Mouse (Mus musculus): ENCODE results near the gene 4930548H24Rik. TPM values are rescaled to one million over a fixed set of nuclear protein-coding genes. Genes with fewer than 3 reads are reported as not detected.

4930548H24Rik gene
- polyA plus RNA-seq (2015; fragmentation: Nextera tagmentation; extraction: Ambion mirVana) = 0.11 and 0.13 TPM in 2 replicates

DNA sequence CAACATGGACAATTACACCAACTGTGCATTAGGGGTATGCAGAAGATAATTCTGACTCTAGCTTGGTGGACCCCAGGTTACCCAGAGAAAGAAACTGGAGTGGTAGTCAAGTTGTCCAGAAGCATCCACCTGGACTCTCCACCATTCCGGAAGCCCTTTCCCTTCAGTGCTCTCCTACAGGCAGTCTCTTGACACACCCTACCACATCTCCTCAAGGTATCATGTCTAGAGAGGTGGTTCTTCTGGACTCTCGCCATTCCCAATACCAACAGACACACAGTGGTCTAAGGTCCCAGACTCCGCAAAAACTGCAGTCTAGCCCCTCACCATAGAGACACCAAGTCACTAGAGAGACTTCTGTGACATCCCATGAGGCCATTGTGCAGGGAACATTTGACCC, at the start of gene 4930548H24Rik:
Gene 4930548H24Rik, plus strand, starts transcription at position 301 of the 400 bp plus-strand sequence.
- H3K9me3 ChIP-seq = no peaks in the 10 kb centered on the region
- no peaks in the 10 kb centered on the region for H3K4me1 ChIP-seq
- no peak within 1 kb of the TSS for H3K27ac ChIP-seq
- no peak within 1 kb of the TSS for H3K9ac ChIP-seq
- no peak for ATAC-seq (ENCODE audit: low FRiP score, low read depth)
- peaks cover 39% of the 10 kb centered on the region for H3K36me3 ChIP-seq
- no peak within 1 kb of the TSS for H3K4me3 ChIP-seq
- H3K27me3 ChIP-seq = no peaks in the 10 kb centered on the region
- no peak within 1 kb of the TSS for H3K4me2 ChIP-seq (replicated peaks)
- 94% methylated on average over 3 of the region's 3 CpGs for WGBS

DNA sequence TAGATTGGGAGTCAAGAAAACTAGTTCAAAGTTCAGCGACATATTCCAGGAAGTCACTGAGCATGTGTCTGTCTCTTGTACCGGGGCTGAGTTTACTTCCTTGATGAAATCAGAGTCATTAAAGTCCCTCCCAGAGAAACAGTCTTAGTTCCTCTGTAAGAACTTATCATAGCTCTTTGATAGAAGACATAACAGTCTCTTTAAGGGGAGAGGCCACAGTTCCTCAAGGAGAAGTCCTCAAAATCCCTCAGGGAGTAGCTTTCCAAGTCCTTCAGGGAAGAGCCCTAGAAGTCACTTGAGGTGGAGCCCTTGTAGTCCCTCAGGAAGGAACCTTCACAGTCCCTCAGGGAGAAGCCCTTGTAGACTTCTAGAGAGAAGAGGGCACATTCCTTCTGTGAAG, 34.2 kb upstream of the 4930548H24Rik start:
- peaks cover 13% of the 10 kb centered on the region for H3K4me1 ChIP-seq
- H3K9me3 ChIP-seq = no peaks in the 10 kb centered on the region
- peak overlapping the region; percentile 77; the same call in 1 of the 2 replicates for H3K4me2 ChIP-seq (replicated peaks)
- 88% methylated on average over 2 of the region's 2 CpGs for WGBS
- no peaks in the 10 kb centered on the region; the same call in 1 of the 2 replicates for H3K36me3 ChIP-seq
- H3K27me3 ChIP-seq = no peaks in the 10 kb centered on the region
- no peak overlapping the region for H3K9ac ChIP-seq
- H3K27ac ChIP-seq = no peak overlapping the region
- no peak overlapping the region for H3K4me3 ChIP-seq
- ATAC-seq (ENCODE audit: low FRiP score, low read depth) = no peak

DNA sequence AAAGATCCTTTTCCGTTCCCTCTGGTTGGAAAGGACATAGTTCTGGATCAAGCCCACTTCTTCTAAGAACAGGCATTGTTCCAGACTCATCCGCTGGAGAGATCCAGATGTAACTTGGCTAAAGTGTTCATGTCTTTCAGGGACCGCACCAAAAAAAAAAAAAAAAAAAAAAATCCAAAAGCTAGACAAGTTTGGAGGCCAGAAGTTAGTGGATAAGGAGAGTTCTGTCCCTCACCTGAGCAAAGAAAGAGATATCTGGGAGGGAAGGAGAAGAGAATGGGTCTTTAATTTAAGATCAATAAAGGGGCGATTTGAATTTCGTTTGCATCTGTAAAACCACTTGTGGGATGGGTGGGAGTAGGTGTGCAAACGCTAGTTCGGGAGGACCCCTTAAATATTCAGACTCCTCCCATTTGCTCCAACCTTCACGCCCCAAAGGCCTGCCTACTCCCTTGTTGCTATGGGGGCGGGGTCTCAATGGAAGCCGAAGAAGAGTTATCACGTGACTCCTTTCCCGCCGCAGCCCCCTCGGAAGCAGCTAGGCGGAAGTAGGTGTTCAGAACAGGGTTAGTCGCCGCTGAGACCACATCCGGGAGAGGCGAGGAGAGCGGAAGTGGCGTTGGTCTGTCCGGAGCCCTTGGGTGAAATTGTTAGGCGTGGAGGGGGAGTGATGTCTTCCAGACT, 33.5 kb upstream of the 4930548H24Rik start, which contains the start of gene Zfp512:
Gene Zfp512, plus strand, starts transcription at position 554 of the 684 bp plus-strand sequence.
- WGBS = 5% methylated on average over 23 of the region's 23 CpGs
- Histone ChIP-seq H3K4me1 (peaks cover 13% of the 10 kb centered on the region), H3K4me3 (peak within 1 kb of the TSS; percentile 53), H3K4me2 (replicated peaks) (peak within 1 kb of the TSS; percentile 77), H3K36me3 (no peaks in the 10 kb centered on the region; the same call in 1 of the 2 replicates), H3K9me3 (no peaks in the 10 kb centered on the region), H3K27ac (no peak within 1 kb of the TSS), H3K27me3 (no peaks in the 10 kb centered on the region), H3K9ac (peak within 1 kb of the TSS; percentile 77)
- peak; percentile 98 for ATAC-seq (ENCODE audit: low FRiP score, low read depth)

DNA sequence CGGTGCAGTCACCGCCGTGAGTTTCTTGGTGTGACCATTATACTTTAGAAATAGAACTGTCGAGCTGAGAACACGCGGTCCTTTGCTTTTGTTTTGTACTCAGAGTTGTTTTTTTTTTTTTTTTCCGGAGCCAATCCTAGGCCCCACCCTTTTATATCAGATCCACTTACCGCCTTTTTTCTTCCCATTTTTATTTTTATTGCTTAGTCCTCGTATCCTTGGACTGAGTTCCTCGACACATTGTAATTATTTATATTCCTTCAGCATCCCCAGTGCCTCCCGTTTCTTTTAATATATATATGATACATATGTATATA, 33.0 kb upstream of the 4930548H24Rik start:
- Histone ChIP-seq H3K27ac (no peak overlapping the region), H3K4me1 (peaks cover 13% of the 10 kb centered on the region), H3K9ac (peak overlapping the region; percentile 77), H3K36me3 (no peaks in the 10 kb centered on the region; the same call in 1 of the 2 replicates), H3K9me3 (no peaks in the 10 kb centered on the region), H3K4me3 (peak overlapping the region; percentile 53), H3K27me3 (no peaks in the 10 kb centered on the region), H3K4me2 (replicated peaks) (peak overlapping the region; percentile 77)
- WGBS = under 1% methylated on average over 11 of the region's 11 CpGs
- no peak; the same call in none of the 2 replicates for ATAC-seq (ENCODE audit: low FRiP score, low read depth)

DNA sequence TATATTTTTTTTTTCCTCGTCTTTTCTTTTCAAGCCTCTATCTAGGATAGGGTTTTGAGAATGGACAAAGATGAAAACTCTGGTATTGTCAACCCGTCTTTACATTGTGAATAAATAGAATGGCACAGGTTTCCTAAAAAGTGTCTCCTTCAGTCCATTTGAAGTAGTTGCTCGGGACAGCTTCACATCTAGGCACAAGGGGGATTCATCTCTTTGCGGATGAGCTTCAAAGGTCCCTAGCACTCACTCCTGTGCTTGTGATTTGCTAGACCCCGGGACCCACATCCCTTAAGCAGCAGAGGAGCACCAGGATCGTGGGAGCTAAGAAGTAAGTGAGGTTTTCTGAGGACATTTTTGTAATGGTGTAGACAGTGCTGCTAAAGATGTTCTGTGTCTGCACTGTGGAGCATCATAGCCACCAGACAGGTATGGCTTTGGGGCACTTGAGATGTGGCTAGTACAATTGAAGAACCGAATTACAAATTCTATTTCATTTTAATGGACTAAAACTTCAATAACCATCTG, 32.6 kb upstream of the 4930548H24Rik start:
- Histone ChIP-seq H3K4me2 (replicated peaks) (peak overlapping the region; percentile 77), H3K4me1 (peaks cover 13% of the 10 kb centered on the region), H3K9ac (peak overlapping the region; percentile 77), H3K36me3 (no peaks in the 10 kb centered on the region; the same call in 1 of the 2 replicates), H3K27me3 (no peaks in the 10 kb centered on the region), H3K27ac (no peak overlapping the region), H3K4me3 (peak overlapping the region; percentile 53), H3K9me3 (no peaks in the 10 kb centered on the region)
- no peak for ATAC-seq (ENCODE audit: low FRiP score, low read depth)
- 12% methylated on average over 7 of the region's 7 CpGs for WGBS

DNA sequence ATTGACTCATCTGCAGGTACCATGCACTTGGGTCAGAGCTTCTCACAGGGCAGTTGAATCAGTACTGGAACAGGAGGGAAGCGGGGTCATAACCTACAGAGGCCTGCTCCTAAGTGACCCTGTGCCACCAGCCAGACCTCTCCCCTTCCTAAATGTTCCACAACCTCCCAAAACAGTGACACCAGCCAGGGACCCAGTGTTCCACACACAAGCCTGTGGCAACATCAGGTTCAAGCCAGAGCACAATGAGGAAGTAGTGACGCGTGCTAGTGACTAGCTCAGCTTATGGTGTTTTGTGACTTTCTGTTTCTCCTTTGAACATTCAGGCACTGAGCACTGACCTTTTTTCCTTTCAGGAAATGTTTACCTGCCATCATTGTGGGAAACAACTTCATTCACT, 17.7 kb upstream of the 4930548H24Rik start:
- no peak for ATAC-seq (ENCODE audit: low FRiP score, low read depth)
- H3K36me3 ChIP-seq = peaks cover 72% of the 10 kb centered on the region
- no peaks in the 10 kb centered on the region for H3K9me3 ChIP-seq
- H3K4me2 ChIP-seq (replicated peaks) = no peak overlapping the region
- no peaks in the 10 kb centered on the region for H3K27me3 ChIP-seq
- H3K4me1 ChIP-seq = no peaks in the 10 kb centered on the region
- H3K27ac ChIP-seq = no peak overlapping the region
- 98% methylated on average over 3 of the region's 3 CpGs for WGBS
- H3K4me3 ChIP-seq = no peak overlapping the region
- H3K9ac ChIP-seq = no peak overlapping the region

DNA sequence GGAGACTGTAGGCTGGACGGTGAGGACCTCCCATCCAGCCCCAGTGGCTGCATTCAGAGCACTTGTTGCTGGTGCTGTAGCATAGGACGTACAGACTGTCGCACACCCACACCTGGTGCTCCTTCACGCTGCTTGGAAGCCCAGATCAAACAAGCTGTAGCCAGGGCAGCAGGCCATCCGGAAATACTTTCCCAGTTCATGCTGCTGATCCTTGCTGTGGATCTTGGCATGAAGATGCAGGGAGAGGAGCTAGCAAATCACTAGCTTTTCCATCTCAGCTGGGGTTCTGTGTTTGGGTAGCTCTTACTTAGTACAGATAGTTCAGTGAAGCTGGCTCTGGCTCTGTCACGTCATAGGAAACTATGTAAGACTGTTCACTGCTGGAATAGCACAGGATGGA, 15.8 kb upstream of the 4930548H24Rik start:
- no peaks in the 10 kb centered on the region for H3K4me1 ChIP-seq
- no peak overlapping the region for H3K4me2 ChIP-seq (replicated peaks)
- no peak overlapping the region for H3K27ac ChIP-seq
- WGBS = 91% methylated on average over 6 of the region's 6 CpGs
- no peak for ATAC-seq (ENCODE audit: low FRiP score, low read depth)
- H3K27me3 ChIP-seq = no peaks in the 10 kb centered on the region
- no peak overlapping the region for H3K9ac ChIP-seq
- peaks cover 91% of the 10 kb centered on the region for H3K36me3 ChIP-seq
- H3K4me3 ChIP-seq = no peak overlapping the region
- no peaks in the 10 kb centered on the region for H3K9me3 ChIP-seq

DNA sequence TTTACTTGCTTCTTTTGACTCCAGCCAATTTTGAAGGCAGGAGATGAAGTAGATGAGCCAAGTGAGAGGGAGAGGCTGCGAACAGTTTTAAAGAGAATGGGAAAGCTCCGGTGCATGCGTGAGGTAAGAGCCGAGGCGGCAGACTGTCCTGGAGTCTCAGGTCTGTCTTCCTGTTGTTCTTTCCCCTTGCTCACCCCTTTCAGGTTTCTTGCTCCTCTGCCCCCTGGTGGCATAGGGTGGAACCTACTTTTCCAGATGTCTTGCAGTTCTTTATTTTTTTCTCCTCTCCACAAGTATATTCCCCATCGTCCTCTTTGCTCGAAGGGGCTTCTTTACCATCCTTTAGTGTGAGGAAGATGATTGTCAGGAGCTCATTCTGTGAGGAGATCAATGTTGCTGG, 15.2 kb upstream of the 4930548H24Rik start:
- Histone ChIP-seq H3K9ac (no peak overlapping the region), H3K27me3 (no peaks in the 10 kb centered on the region), H3K36me3 (peaks cover 93% of the 10 kb centered on the region), H3K4me1 (no peaks in the 10 kb centered on the region), H3K9me3 (no peaks in the 10 kb centered on the region), H3K4me2 (replicated peaks) (no peak overlapping the region), H3K4me3 (no peak overlapping the region), H3K27ac (no peak overlapping the region)
- 74% methylated on average over 7 of the region's 7 CpGs for WGBS
- ATAC-seq (ENCODE audit: low FRiP score, low read depth) = no peak

DNA sequence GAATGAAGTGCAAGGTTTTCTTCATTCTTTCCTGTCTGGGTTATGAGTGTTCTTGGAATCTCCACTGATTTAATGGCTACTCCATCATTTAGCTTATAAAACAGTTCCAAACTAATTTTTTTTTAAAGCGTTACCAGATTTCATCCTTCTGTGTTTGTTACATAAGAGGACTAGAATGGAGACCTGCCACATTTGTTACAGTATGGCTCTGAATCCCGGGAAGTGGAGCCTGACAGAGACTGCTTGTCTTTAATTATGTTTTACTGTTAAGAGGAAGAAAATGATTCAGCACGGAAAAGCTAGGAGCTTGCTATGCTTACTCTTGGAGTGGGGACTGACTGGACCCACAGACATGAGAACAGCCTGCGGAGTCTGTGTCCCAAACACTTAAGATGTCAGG, 5.0 kb upstream of the 4930548H24Rik start:
- H3K4me1 ChIP-seq = no peaks in the 10 kb centered on the region
- H3K27ac ChIP-seq = no peak overlapping the region
- WGBS = 88% methylated on average over 4 of the region's 4 CpGs
- no peak overlapping the region for H3K9ac ChIP-seq
- H3K27me3 ChIP-seq = no peaks in the 10 kb centered on the region
- peaks cover 88% of the 10 kb centered on the region for H3K36me3 ChIP-seq
- no peaks in the 10 kb centered on the region for H3K9me3 ChIP-seq
- ATAC-seq (ENCODE audit: low FRiP score, low read depth) = no peak
- no peak overlapping the region for H3K4me2 ChIP-seq (replicated peaks)
- no peak overlapping the region for H3K4me3 ChIP-seq

DNA sequence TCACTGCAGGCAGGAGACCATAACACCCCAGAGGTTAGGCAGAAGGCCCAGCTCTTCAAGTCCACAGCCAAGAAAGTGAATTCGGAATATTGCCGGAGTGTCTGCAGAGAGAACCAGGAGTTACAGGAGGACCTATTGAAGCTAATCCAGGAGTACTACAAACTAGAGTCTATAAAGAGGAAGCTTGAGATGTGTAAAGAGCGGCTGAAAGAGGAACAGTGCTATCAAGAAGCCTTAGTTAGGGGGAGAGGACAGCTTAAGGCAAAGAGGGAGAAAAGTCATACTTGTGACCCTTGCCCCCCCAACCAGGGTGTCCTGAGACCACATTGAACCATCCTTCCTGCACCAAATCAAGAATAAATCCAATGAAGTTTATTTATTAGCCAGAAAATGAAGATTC, 2.3 kb downstream of the 4930548H24Rik start:
- Histone ChIP-seq H3K4me3 (no peak overlapping the region), H3K4me1 (no peaks in the 10 kb centered on the region), H3K36me3 (peaks cover 17% of the 10 kb centered on the region), H3K4me2 (replicated peaks) (no peak overlapping the region), H3K27me3 (no peaks in the 10 kb centered on the region), H3K9ac (no peak overlapping the region), H3K9me3 (no peaks in the 10 kb centered on the region), H3K27ac (no peak overlapping the region)
- WGBS = 95% methylated on average over 3 of the region's 3 CpGs
- no peak for ATAC-seq (ENCODE audit: low FRiP score, low read depth)

DNA sequence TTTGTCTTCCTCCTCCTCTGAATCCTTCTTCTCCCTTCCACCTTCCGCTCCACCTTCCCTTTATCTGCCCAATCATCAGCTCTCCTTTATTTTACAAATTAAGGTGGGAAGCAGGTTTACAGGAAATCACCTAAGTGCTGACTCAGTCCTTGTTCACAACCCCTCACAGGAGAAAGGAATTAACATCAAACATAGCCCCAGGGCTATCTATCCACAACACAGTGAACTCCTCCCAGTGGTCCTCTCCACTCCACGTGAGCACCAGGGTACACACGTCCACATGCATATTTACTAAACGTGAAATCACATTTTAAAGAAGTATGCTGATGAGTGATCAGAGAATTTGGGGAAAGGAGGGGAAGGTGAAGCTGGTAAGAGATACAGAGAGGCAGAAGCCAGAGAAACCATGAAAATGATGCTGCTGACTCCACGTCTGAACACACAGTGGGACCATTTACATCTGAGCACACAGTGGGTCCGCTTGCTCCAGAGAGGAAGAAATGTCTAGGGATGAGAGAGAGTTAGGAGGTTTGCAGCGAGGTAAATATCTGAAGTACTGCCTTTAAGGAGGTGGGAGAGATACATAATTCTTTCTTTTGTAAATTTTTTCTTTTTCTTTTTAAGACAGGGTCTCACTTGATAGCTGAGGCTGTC, 3.7 kb downstream of the 4930548H24Rik start:
- no peaks in the 10 kb centered on the region for H3K27me3 ChIP-seq
- no peak overlapping the region for H3K4me3 ChIP-seq
- H3K9me3 ChIP-seq = no peaks in the 10 kb centered on the region
- no peak overlapping the region for H3K9ac ChIP-seq
- WGBS = 62% methylated on average over 7 of the region's 7 CpGs
- no peak for ATAC-seq (ENCODE audit: low FRiP score, low read depth)
- no peak overlapping the region for H3K4me2 ChIP-seq (replicated peaks)
- H3K4me1 ChIP-seq = no peaks in the 10 kb centered on the region
- H3K27ac ChIP-seq = no peak overlapping the region
- H3K36me3 ChIP-seq = peaks cover 8% of the 10 kb centered on the region

DNA sequence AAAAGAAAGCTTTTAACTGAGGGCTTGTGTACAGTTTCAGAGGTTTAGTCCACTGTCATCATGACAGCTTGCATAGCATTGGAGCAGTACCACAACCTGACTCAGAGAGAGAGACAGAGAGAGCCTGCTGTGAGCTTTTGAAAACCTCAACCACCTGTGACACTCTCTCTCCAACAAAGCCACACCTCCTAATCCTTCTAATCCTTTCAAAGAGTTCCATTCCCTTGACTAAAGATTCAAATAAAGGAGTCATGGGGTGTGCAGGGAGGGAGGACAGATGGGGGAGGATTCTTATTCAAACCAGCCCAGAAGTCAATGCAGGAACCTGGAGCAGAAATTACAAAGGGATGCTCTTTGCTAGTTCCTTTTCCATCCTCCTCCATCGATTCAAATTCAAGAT, 6.5 kb downstream of the 4930548H24Rik start:
- 61% methylated on average over 1 of the region's 1 CpGs for WGBS
- Histone ChIP-seq H3K9ac (no peak overlapping the region), H3K27ac (no peak overlapping the region), H3K4me3 (no peak overlapping the region), H3K4me1 (peaks cover 9% of the 10 kb centered on the region), H3K4me2 (replicated peaks) (no peak overlapping the region), H3K27me3 (no peaks in the 10 kb centered on the region), H3K36me3 (peaks cover 11% of the 10 kb centered on the region), H3K9me3 (no peaks in the 10 kb centered on the region)
- ATAC-seq (ENCODE audit: low FRiP score, low read depth) = no peak
